Mouse (Mus musculus): ENCODE measurements at regions not wholly inside any gene's neighbourhood (a gene's known extent, or its start where the extent isn't known, plus 50 kb on each side); places are given as distances from the start of the nearest gene placed in this dataset.

DNA sequence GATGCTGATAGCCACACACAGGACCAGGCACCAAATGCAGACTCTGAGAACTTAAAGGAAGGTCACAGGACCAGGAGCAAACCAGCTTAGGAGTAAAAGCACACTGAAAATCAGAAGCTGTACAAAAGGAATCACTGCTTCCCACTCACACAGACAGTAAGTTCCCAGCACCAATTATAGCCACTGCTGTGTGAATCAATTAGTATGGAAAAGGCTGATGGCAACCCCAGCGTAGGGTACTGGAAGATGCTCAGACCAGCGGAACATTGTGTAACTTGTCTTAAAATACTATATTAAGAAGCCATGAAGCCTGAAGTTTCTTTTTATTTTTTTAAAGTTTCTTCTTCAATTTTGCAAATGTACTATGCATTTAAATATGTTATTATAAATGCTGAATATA is 115.8 kb downstream of the Lnpk start:
- no peak for DNase-seq

GRCm38 (mm10) chr2:74461211-74461844 is 117.9 kb downstream of the Lnpk start:
- DNase-seq, result peak; percentile 62

- DNase-seq, result no peak
Measured at GRCm38 (mm10) chr2:74454431-74454830, 124.8 kb downstream of the Lnpk start.

DNA sequence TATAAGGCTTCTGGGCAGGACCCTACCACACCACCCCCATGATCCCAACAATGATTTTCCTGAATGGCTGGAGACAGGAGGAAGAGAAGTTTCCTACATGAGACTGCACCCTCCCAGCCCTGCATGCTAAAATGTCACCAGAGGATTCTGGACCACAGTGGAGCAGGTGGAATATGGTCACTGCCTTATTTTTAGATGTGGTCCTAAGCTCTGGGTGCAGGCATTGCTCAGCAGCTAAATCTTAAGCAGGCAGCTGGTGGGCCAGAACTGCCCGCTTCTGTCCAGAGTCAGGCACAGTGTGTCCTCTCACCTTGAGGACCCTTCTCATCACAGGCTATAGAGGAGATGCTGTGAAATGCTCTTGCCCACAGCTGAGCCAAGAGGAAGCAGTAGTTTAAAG is 126.6 kb downstream of the Lnpk start:
- DNase-seq, result peak; percentile 17

DNA sequence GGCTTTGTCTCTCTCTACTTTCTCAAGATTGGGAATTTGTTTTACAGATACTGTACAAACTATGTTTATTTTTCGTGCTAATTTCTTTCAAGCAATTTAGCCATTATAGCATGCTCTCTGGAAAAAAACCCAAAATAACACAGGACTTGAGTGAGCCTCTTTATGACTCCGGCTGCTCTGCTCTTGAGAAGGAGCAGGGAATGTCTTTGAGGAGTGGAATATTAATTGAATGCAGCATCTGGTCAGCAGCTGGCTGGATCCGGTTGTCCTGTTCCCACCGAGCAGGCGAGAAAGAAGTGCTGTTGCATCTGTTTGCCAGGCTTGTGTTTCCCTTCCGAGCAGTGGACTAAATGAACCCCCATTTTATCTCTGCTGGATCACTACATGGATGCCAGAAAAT is 127.7 kb downstream of the Lnpk start:
- peak; percentile 29 for DNase-seq

- no peak for DNase-seq
Measured at GRCm38 (mm10) chr2:74451038-74451437, 128.2 kb downstream of the Lnpk start.

DNA sequence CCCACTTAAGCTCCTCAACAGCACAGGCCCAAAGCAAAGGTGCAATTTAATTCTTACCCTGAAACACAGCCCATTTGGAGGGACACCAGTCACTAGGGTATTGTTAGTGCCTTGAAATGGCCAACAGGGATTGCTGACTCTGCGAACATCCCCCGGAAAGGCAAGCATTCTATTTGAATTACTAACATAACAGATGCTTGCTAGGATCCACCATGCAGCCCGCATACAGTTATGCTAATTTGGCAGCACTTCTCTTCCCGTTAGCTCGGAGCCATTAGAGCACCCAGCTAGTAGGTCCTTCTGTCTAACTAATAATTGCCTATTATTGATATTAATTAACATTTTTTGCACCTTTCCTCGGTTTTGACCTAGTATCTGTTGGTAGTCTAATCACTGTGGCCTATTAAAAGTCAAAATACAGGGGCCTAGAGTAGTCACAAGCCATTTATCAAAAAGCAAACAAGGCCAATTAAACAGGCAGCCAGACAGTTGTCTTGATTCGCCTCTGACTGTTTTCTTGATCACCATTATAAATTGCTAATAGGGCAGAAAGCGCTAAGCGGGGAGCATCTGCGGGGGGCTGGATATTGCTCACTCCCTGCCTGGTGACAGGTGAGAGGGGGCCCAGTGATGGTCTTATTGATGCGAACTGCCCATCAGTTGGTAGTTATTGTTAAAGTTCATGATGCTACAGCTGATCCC is 129.0 kb downstream of the Lnpk start:
- no peak for DNase-seq

DNA sequence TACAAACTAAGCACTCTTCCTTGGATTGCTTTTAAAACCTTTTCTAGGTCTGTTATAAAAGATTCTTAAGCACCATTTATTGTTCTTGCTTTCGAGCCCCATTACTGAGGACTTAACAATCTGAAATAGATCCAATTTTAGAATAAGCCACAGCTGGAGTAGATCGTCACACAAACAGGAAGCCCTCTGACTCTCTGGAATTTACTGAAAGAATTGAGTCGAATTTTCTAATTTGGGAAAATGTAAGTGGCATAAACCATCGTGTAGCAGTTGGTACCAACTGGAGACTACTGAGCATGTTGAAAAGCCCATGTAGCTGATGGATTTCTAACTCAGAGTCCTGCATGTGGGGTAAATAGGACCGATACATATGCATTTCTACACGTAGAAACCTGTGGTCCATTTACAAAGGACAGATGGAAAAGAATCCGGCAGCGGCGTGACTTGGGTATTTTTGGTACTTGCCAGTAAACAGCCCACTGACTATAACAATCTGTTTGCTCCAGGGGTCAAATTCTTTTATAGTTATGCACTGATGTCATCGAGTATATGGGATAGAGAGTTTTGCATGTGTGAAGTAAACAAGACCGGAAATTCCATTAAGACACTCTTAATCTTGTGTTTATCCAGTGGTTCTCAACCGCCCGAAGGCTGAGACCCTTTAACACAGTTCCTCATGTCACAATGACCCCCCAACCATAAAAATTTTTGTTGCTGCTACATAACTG is 143.9 kb downstream of the Lnpk start:
- no peak for DNase-seq

DNA sequence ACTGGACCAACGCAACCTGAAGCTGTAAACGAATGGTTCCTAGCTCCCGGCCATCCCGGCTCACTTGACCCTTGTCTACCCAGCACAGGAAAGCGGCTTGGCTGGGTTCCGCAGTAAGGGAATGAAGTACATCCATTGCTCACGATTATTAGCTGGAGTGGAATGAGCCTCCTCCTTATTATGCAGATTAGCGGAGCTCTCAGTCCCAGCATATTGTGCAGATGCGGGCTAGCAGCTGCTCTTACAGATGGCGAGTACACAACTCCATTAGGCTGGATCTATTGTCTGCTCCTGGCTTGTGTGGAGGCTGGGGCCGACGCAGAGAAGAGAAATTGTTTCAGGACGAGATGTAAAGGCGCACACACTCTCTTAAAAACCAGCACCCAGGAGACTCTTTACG is 152.5 kb downstream of the Lnpk start:
- no peak for DNase-seq

GRCm38 (mm10) chr2:74424726-74425125 is 154.5 kb downstream of the Lnpk start:
- no peak for DNase-seq

DNA sequence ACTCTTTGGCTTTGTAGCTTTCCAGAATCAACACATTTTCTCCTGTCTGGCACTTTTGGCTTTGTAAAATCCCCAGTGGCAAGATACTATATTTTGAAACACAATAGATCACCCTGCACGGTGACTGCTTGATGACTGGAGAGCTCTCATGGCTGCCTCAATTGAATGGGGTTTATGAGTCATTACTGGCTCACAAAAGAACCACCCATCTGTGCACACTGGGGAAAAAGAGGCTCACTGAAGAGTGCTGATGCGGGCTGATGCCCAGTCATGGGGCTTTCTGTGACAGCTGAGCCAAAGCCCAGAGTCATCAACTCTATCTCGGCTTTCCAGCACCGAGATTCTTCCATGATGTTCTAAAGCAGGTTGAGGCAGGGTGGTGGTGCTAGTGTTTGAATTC is 163.1 kb downstream of the Lnpk start:
- no peak for DNase-seq

DNA sequence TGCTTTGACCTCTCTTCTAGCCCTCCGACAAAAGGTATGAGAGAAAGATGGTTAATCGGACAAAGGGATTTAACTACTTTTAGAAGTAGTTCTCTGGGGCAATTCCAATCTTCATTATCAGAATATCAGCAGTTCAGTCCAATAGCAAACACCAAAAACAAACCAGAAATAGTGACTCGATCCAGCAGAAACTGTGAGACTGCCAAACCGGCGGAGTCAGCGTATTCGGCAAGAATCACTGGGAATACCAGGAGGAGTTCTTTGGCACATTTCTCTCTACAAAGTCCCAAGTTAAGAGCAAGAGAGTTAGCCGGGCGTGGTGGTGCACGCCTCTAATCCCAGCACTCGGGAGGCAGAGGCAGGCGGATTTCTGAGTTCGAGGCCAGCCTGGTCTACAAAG is 164.5 kb downstream of the Lnpk start:
- no peak for DNase-seq

DNA sequence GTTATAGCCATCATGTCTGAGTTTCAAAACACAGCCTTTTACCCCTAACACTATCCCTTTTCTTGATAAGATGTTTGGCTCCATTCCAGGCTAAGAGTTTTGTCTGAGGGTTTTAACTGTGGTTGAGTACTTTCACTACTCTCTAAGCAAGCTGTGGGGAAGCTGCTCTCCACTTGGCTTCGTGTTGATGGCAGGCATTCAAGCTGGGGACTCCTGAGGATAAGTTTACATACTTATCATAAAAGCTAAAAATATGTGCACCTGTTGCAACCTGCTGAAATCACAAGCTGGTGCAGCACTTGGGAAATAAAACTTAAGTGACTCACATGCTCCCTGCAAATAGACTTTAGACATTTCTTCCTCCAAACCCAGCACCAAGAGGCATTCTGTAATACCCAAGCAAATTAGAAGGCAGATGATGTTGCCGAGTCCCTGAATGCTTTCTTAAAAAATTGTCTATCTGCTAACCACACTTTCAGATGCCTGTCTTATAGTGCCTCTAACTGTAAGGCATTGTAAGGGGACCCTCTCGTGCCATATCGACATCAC is 169.3 kb downstream of the Lnpk start:
- DNase-seq, result peak; percentile 53

DNA sequence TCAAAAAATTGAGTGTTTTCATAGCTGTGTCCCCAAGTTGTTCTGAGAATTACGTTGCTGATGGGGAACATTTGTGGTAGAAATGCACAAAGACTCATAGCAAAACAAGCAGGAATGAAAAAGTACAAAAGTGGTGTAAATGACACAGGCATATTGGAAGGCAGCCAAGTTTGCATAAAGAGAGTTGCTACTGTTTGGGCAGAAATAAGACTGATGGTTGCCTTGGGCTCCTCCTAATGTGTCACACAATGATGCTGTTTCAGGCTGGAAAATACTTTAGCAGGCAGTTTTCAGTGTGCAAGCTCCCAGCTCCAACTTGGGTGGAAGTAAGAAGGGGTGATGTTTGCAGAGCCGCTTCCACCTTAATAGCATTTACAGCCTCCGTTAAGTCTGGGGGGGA is 174.7 kb downstream of the Lnpk start:
- DNase-seq, result no peak

GRCm38 (mm10) chr2:74391064-74391463 is 188.2 kb downstream of the Lnpk start:
- DNase-seq, result no peak

- no peak for DNase-seq
Measured at GRCm38 (mm10) chr2:74388078-74388477, 191.2 kb downstream of the Lnpk start.

DNA sequence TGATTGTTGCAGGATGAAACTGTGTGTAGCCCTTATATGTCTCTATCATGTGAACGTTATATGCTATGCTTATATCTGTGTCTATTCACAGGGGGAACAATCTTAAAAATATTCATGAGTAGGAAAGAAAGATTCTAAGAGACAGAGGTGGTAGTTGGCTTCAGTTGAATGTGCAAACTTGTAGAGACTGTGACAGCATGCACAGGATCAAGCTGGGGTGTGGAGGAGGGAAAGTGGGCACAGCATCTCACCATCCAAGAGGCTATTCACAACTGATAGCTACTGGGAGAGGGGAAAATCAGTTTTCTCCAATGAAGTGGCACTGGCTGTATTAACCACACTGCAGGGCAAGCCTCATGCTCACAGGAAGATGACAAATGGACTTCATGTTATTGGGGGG is 194.3 kb downstream of the Lnpk start:
- no peak for DNase-seq

- DNase-seq, result no peak
Measured at GRCm38 (mm10) chr2:74380574-74381287, 198.5 kb downstream of the Lnpk start.

- DNase-seq, result no peak
Measured at GRCm38 (mm10) chr2:74378709-74379108, 200.5 kb downstream of the Lnpk start.

GRCm38 (mm10) chr2:74373938-74374337 is 205.3 kb downstream of the Lnpk start:
- DNase-seq, result no peak

DNA sequence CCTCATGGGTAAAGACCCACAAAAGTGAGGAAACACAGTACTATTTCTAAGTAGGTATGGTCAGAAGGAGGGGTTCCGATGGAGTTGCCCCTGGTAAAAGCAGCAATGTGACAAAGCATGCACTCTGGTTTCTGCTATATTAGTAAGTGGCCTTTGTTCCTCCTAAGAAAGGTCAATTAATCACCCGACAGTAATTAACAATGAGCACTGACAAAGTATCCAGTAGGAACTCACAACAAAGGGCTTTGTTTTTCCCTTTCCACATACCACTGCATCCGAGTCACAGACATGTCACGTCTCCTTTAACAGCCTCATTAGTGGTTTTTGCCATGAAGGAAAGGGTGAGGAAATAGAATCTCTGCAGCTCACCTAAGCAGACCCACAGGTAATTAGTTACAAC is 206.2 kb downstream of the Lnpk start:
- DNase-seq, result no peak

DNA sequence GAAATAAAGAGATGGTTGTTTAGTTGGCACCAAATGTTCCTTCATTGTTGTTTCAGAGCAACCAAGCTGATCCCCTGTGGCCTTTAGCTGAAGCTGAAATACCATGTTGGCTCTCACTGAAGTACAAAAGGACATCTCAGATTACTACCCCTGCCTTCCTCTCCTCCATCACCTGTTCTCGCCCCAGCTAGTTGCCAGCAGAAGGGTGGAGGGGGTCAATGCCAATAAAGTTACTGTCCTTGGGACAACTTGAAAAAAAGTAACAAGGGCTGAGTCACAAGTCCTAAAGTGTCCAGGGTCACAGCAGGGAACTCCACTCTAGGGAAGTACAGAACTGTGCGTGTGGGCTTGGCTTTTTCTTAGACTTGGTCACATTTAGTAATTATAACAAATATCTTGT is 216.0 kb downstream of the Lnpk start:
- DNase-seq, result peak; percentile 44

GRCm38 (mm10) chr2:74354591-74354990 is 224.6 kb downstream of the Lnpk start:
- peak; percentile 53 for DNase-seq

Data from gastrocnemius, postnatal 25 days (tissue).